Mouse (Mus musculus): ENCODE measurements at regions not wholly inside any gene's neighbourhood (a gene's known extent, or its start where the extent isn't known, plus 50 kb on each side); places are given as distances from the start of the nearest gene placed in this dataset.

DNA sequence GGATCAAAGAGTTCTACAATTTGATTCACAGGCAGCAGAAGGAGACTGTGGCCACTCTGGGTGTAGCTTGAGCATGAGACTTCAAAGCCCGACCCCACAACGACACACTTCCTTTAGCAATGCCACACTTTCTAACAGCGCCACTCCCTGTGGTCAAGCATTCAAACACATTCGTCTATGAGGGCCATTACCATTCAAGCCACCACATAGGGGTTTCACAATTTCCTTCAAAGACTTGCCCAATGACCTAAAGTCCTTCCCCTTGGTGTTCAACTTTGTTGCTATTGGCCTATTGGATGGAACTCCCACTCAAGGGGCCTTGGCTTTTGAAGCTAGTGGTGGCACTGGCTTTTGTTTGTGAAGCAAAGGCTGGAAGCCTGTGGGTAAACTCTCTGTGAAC, 91.1 kb upstream of the 1700024P04Rik start:
- TF ChIP-seq CTCF (IDR thresholded peaks at IDR 0.05; ENCODE audit: low read depth, low read length) (no peak), POLR2A (IDR thresholded peaks at IDR 0.05; ENCODE audit: insufficient read depth, low read length) (no peak), EP300 (IDR thresholded peaks at IDR 0.05; ENCODE audit: insufficient read depth, low read depth, low read length) (no peak)
